In genomic region chr14:71475656-71476055, GRCm38 (mm10) we compare ENCODE assay signal across 11 mouse cellular contexts.
DNase-seq lines count a peak whose midpoint lies in the region; ATAC-seq and TF ChIP-seq lines count a peak whose summit lies in the region.
"Had no signal": no experiment of that assay in that cellular context is flagged by ENCODE, and none has a peak within 500 bp of the region (broad histone marks: within the 10 kb centered on the region; RNA-seq: fewer than 3 reads in every experiment).

No protein-coding gene starts in this region.

- TF ChIP-seq POLR2A in CH12.LX (IDR thresholded peaks at IDR 0.05; ENCODE audit: low read depth, low read length) = no peak

- dilution Hi-C loops in CH12.LX (cut with MboI; ENCODE audit: extremely low pct_ligation_motif_present, extremely low pct_unique_long_range_greater_than_20kb, low sequenced_read_pairs) = no loop called here

- no peak for TF ChIP-seq EP300 in CH12.LX (IDR thresholded peaks at IDR 0.05; ENCODE audit: low read length)

- H3K9ac ChIP-seq in forebrain, postnatal 0 days = no peak overlapping the region
- H3K9ac ChIP-seq in CH12.LX (ENCODE audit: insufficient read depth, low read depth) = no peak overlapping the region

- peak; percentile 10 for DNase-seq in forebrain, postnatal 0 days
- no peak for DNase-seq in forebrain, embryonic 10.5 days (ENCODE audit: extremely low spot score, low spot score)
- DNase-seq in kidney, postnatal 14 days = peak; percentile 2
- no peak for DNase-seq in kidney, adult 11 months
- peak; percentile 13 for DNase-seq in CH12.LX (ENCODE audit: extremely low read depth)
- DNase-seq in adrenal gland, postnatal 25 days = peak; percentile 31
- no peak for DNase-seq in frontal cortex, postnatal 14 days (ENCODE audit: low spot score in 2 of 2)
- no peak for DNase-seq in gastrocnemius, adult 8-10 months (ENCODE audit: low spot score in 2 of 2)
- DNase-seq: gastrocnemius, postnatal 25 days; lung, adult 18-20 months; thymus, postnatal 36 days had no signal

- H3K27me3 ChIP-seq in forebrain, postnatal 0 days (ENCODE audit: insufficient read depth, low read length) = no peaks in the 10 kb centered on the region
- no peaks in the 10 kb centered on the region for H3K27me3 ChIP-seq in forebrain, embryonic 10.5 days (ENCODE audit: poor library complexity, severe bottlenecking)
- H3K27me3 ChIP-seq in CH12.LX (replicated peaks) = peaks cover 35% of the 10 kb centered on the region

- no peak overlapping the region for H3K27ac ChIP-seq in forebrain, postnatal 0 days (ENCODE audit: low read depth, low read length)
- no peak overlapping the region for H3K27ac ChIP-seq in forebrain, embryonic 10.5 days
- H3K27ac ChIP-seq in CH12.LX (ENCODE audit: insufficient read depth, low read depth) = no peak overlapping the region

- TF ChIP-seq CTCF in forebrain, postnatal 0 days (IDR thresholded peaks at IDR 0.05; ENCODE audit: low read depth) = peak; percentile 39; the same call in 1 of the 2 replicates
- TF ChIP-seq CTCF in CH12.LX (conservative IDR thresholded peaks at IDR 0.05 in 1 of 2, IDR thresholded peaks at IDR 0.05 in 1 of 2; ENCODE audit: low read depth in 2 of 2, low read length in 2 of 2) = peak in 1 of 2 experiments; percentile 35; a peak in 2 of 4 replicates

- H3K9me3 ChIP-seq in forebrain, postnatal 0 days (ENCODE audit: low read length) = no peaks in the 10 kb centered on the region
- no peaks in the 10 kb centered on the region for H3K9me3 ChIP-seq in forebrain, embryonic 10.5 days
- H3K9me3 ChIP-seq in CH12.LX (replicated peaks; ENCODE audit: low read length) = no peaks in the 10 kb centered on the region

- TF ChIP-seq RAD21 in CH12.LX (IDR thresholded peaks at IDR 0.05; ENCODE audit: low read depth, low read length) = peak; percentile 34

- WGBS in forebrain, postnatal 0 days = 55% methylated on average over 2 of the region's 2 CpGs
- WGBS in forebrain, embryonic 10.5 days = 65% methylated on average over 2 of the region's 2 CpGs

- no peaks in the 10 kb centered on the region for H3K79me2 ChIP-seq in CH12.LX (replicated peaks; ENCODE audit: control insufficient read depth, extremely low read depth, insufficient read depth, poor library complexity, severe bottlenecking)

- no peaks in the 10 kb centered on the region for H3K36me3 ChIP-seq in forebrain, postnatal 0 days (ENCODE audit: insufficient read depth)
- H3K36me3 ChIP-seq in forebrain, embryonic 10.5 days (replicated peaks) = no peaks in the 10 kb centered on the region
- H3K36me3 ChIP-seq in CH12.LX (replicated peaks in 1 of 2; ENCODE audit: control insufficient read depth in 1 of 2, insufficient read depth in 1 of 2, low read length in 1 of 2) = no peaks in the 10 kb centered on the region

- H3K4me3 ChIP-seq in forebrain, postnatal 0 days (ENCODE audit: low read depth, low read length) = no peak overlapping the region
- H3K4me3 ChIP-seq in forebrain, embryonic 10.5 days = no peak overlapping the region
- H3K4me3 ChIP-seq in CH12.LX (replicated peaks in 1 of 3; ENCODE audit: low read depth in 2 of 3, low read length in 2 of 3, poor library complexity in 1 of 3) = no peak overlapping the region

- H3K4me2 ChIP-seq in forebrain, postnatal 0 days (ENCODE audit: low read depth) = no peak overlapping the region
- no peak overlapping the region for H3K4me2 ChIP-seq in CH12.LX (ENCODE audit: insufficient read depth, low read depth, poor library complexity, severe bottlenecking)

- H3K4me1 ChIP-seq in forebrain, postnatal 0 days (ENCODE audit: insufficient read depth) = no peaks in the 10 kb centered on the region
- H3K4me1 ChIP-seq in forebrain, embryonic 10.5 days = no peaks in the 10 kb centered on the region
- H3K4me1 ChIP-seq in CH12.LX (ENCODE audit: control insufficient read depth in 1 of 2, insufficient read depth in 2 of 2) = no peaks in the 10 kb centered on the region

- no peak for ATAC-seq in forebrain, postnatal 0 days

- in situ Hi-C loops in CH12.LX (cut with MboI; ENCODE audit: low pct_ligation_motif_present, low pct_unique_long_range_greater_than_20kb, low sequenced_read_pairs) = loop anchor here (25.0 kb wide), 1 partner anchor 688 kb away; no protein-coding TSS in a partner anchor

TF ChIP-seq in CH12.LX, 34 proteins besides CTCF, POLR2A, EP300 and RAD21:
- peak; percentile 97 for TF ChIP-seq MAFK (IDR thresholded peaks at IDR 0.05; ENCODE audit: insufficient replicate concordance, low read length)
- peak; percentile 7; the same call in 1 of the 2 replicates for TF ChIP-seq SMC3 (IDR thresholded peaks at IDR 0.05; ENCODE audit: low read depth, low read length)
- no peak for TF ChIP-seq JUND (conservative IDR thresholded peaks at IDR 0.05; ENCODE audit: low read depth, low read length)

Comparison
In these comparisons a context has a peak if more than half of its experiments do, and no peak if none do; other contexts are left out.
1. DNase-seq: peak in forebrain, postnatal 0 days (single experiment), kidney, postnatal 14 days (single experiment), CH12.LX (single experiment) and adrenal gland, postnatal 25 days (single experiment); none in forebrain, embryonic 10.5 days (single experiment), kidney, adult 11 months (single experiment), frontal cortex, postnatal 14 days (0 of 2) and gastrocnemius, adult 8-10 months (0 of 2).